Mouse (Mus musculus): ENCODE measurements around the gene Pi4k2a.

- peak; percentile 39 for TF ChIP-seq CTCF (IDR thresholded peaks at IDR 0.05)
- TF ChIP-seq EP300 (IDR thresholded peaks at IDR 0.05): no peak
Measured at GRCm38 (mm10) chr19:42170025-42170969, 80.0 kb downstream of the Pi4k2a start.

Data from lung, postnatal 0 days (tissue).